ENCODE assay signal across 8 mouse cellular contexts in genomic region chr4:125160320-125160950, GRCm38 (mm10). TPM values are rescaled to one million over a fixed set of nuclear protein-coding genes. Genes with fewer than 3 reads are reported as not detected.
DNase-seq lines count a peak whose midpoint lies in the region; ATAC-seq and TF ChIP-seq lines count a peak whose summit lies in the region.

No protein-coding gene starts in this region.

- H3ac ChIP-seq in C2C12 (ENCODE audit: control insufficient read depth, insufficient read length, low read depth): no peak overlapping the region

- no peaks in the 10 kb centered on the region for H3K27me3 ChIP-seq in C2C12 (ENCODE audit: control insufficient read depth, insufficient read depth, insufficient read length)
- peaks cover 59% of the 10 kb centered on the region for H3K27me3 ChIP-seq in forebrain, embryonic 10.5 days (ENCODE audit: poor library complexity, severe bottlenecking)
- no peaks in the 10 kb centered on the region for H3K27me3 ChIP-seq in heart, embryonic 16.5 days (ENCODE audit: control insufficient read depth, insufficient read depth, low read length)
- peaks cover 5% of the 10 kb centered on the region; the same call in 1 of the 2 replicates for H3K27me3 ChIP-seq in liver, embryonic 13.5 days
- H3K27me3 ChIP-seq in neural tube, embryonic 11.5 days (ENCODE audit: control insufficient read depth, insufficient read depth, low read length): 0 out of 2 replicates have a peak, but pooled peaks cover 4% of the 10 kb centered on the region
- H3K27me3 ChIP-seq in stomach, embryonic 15.5 days (replicated peaks): no peaks in the 10 kb centered on the region

- WGBS in forebrain, embryonic 10.5 days: 7% methylated on average over 19 of the region's 19 CpGs
- WGBS in heart, embryonic 16.5 days: 8% methylated on average over 19 of the region's 19 CpGs
- WGBS in liver, embryonic 13.5 days (ENCODE audit: insufficient replicate concordance): 6% methylated on average over 19 of the region's 19 CpGs
- WGBS in neural tube, embryonic 11.5 days: 8% methylated on average over 19 of the region's 19 CpGs
- 6% methylated on average over 19 of the region's 19 CpGs for WGBS in stomach, embryonic 15.5 days

- H3K27ac ChIP-seq in forebrain, embryonic 10.5 days: no peak overlapping the region
- no peak overlapping the region for H3K27ac ChIP-seq in heart, embryonic 16.5 days (ENCODE audit: low read length)
- H3K27ac ChIP-seq in liver, embryonic 13.5 days: no peak overlapping the region
- H3K27ac ChIP-seq in neural tube, embryonic 11.5 days (ENCODE audit: low read depth, low read length): no peak overlapping the region
- H3K27ac ChIP-seq in stomach, embryonic 15.5 days: no peak overlapping the region

- H3K36me3 ChIP-seq in C2C12 (ENCODE audit: control insufficient read depth, insufficient read depth): no peaks in the 10 kb centered on the region
- no peaks in the 10 kb centered on the region for H3K36me3 ChIP-seq in forebrain, embryonic 10.5 days (replicated peaks)
- H3K36me3 ChIP-seq in heart, embryonic 16.5 days (ENCODE audit: control insufficient read depth, insufficient read depth): no peaks in the 10 kb centered on the region
- H3K36me3 ChIP-seq in liver, embryonic 13.5 days: no peaks in the 10 kb centered on the region
- H3K36me3 ChIP-seq in neural tube, embryonic 11.5 days (ENCODE audit: control insufficient read depth, insufficient read depth, low read length): no peaks in the 10 kb centered on the region
- H3K36me3 ChIP-seq in stomach, embryonic 15.5 days: no peaks in the 10 kb centered on the region

- no peak overlapping the region for H3K4me3 ChIP-seq in C2C12 (ENCODE audit: insufficient read depth, poor library complexity, severe bottlenecking)
- peak overlapping the region; percentile 36 for H3K4me3 ChIP-seq in forebrain, embryonic 10.5 days
- no peak overlapping the region for H3K4me3 ChIP-seq in heart, embryonic 16.5 days (ENCODE audit: low read length)
- H3K4me3 ChIP-seq in liver, embryonic 13.5 days (replicated peaks): no peak overlapping the region
- H3K4me3 ChIP-seq in neural tube, embryonic 11.5 days (ENCODE audit: low read depth, low read length): no peak overlapping the region
- no peak overlapping the region for H3K4me3 ChIP-seq in stomach, embryonic 15.5 days (replicated peaks)

- H3K4me2 ChIP-seq in heart, embryonic 16.5 days (ENCODE audit: low read depth, low read length): peak overlapping the region; percentile 39
- H3K4me2 ChIP-seq in liver, embryonic 13.5 days: no peak overlapping the region
- H3K4me2 ChIP-seq in neural tube, embryonic 11.5 days (ENCODE audit: low read depth): no peak overlapping the region; the same call in 1 of the 2 replicates
- peak overlapping the region; percentile 43 for H3K4me2 ChIP-seq in stomach, embryonic 15.5 days

- no peaks in the 10 kb centered on the region for H3K9me3 ChIP-seq in forebrain, embryonic 10.5 days
- H3K9me3 ChIP-seq in heart, embryonic 16.5 days (replicated peaks; ENCODE audit: control insufficient read depth, low read length): no peaks in the 10 kb centered on the region
- H3K9me3 ChIP-seq in liver, embryonic 13.5 days (replicated peaks): no peaks in the 10 kb centered on the region
- no peaks in the 10 kb centered on the region for H3K9me3 ChIP-seq in neural tube, embryonic 11.5 days (ENCODE audit: control insufficient read depth, low read length)
- H3K9me3 ChIP-seq in stomach, embryonic 15.5 days: no peaks in the 10 kb centered on the region

- H3K79me3 ChIP-seq in C2C12 (ENCODE audit: low read depth): no peaks in the 10 kb centered on the region

- ATAC-seq in heart, embryonic 16.5 days (replicated peaks; ENCODE audit: extremely low read depth, insufficient read depth, low FRiP score): no peak
- ATAC-seq in liver, embryonic 13.5 days (ENCODE audit: low read depth): no peak
- ATAC-seq in neural tube, embryonic 11.5 days (ENCODE audit: insufficient read depth, low FRiP score, low TSS enrichment): peak; percentile 53; the same call in 1 of the 2 replicates
- ATAC-seq in stomach, embryonic 15.5 days (ENCODE audit: insufficient read depth, low FRiP score, low read depth): no peak

- no peak for TF ChIP-seq POLR2A in brain, embryonic 14.5 days (IDR thresholded peaks at IDR 0.05; ENCODE audit: borderline replicate concordance, extremely low read depth, insufficient read depth, insufficient read length, poor library complexity, severe bottlenecking)

- H3K4me1 ChIP-seq in forebrain, embryonic 10.5 days: peaks cover 13% of the 10 kb centered on the region
- no peaks in the 10 kb centered on the region for H3K4me1 ChIP-seq in heart, embryonic 16.5 days (ENCODE audit: control insufficient read depth, insufficient read depth, low read length)
- no peaks in the 10 kb centered on the region for H3K4me1 ChIP-seq in liver, embryonic 13.5 days (replicated peaks)
- H3K4me1 ChIP-seq in neural tube, embryonic 11.5 days (ENCODE audit: control insufficient read depth, insufficient read depth, low read length): no peaks in the 10 kb centered on the region
- H3K4me1 ChIP-seq in stomach, embryonic 15.5 days: no peaks in the 10 kb centered on the region

- peak; percentile 94 for DNase-seq in brain, embryonic 14.5 days (ENCODE audit: low read depth)
- DNase-seq in forebrain, embryonic 10.5 days (ENCODE audit: extremely low spot score, low spot score): peak; percentile 82
- peak; percentile 88 for DNase-seq in kidney, postnatal 14 days
- DNase-seq in liver, embryonic 13.5 days: peak; percentile 43
- DNase-seq in neural tube, embryonic 11.5 days (ENCODE audit: low spot score): peak; percentile 89

- TF ChIP-seq CTCF in C2C12 (IDR thresholded peaks at IDR 0.05; ENCODE audit: control insufficient read depth, insufficient read depth, insufficient read length): peak; percentile 99
- peak; percentile 97 for TF ChIP-seq CTCF in brain, embryonic 14.5 days (IDR thresholded peaks at IDR 0.05; ENCODE audit: borderline replicate concordance, extremely low read depth, insufficient read depth, insufficient read length)

- no peaks in the 10 kb centered on the region for H3K79me2 ChIP-seq in C2C12 (ENCODE audit: control insufficient read depth, insufficient read depth)

- no peak overlapping the region for H3K9ac ChIP-seq in heart, embryonic 16.5 days (ENCODE audit: low read length)
- no peak overlapping the region for H3K9ac ChIP-seq in liver, embryonic 13.5 days
- H3K9ac ChIP-seq in neural tube, embryonic 11.5 days (ENCODE audit: low read length): no peak overlapping the region
- H3K9ac ChIP-seq in stomach, embryonic 15.5 days: no peak overlapping the region

TF ChIP-seq in C2C12, 6 proteins besides CTCF, POLR2A, EP300 and RAD21:
- TF ChIP-seq MAX (IDR thresholded peaks at IDR 0.05) (peak; percentile 23), MYOG (IDR thresholded peaks at IDR 0.05; ENCODE audit: control insufficient read depth, extremely low read depth, insufficient read length) (no peak), FOSL1 (IDR thresholded peaks at IDR 0.05; ENCODE audit: insufficient read depth, low read length, poor library complexity, severe bottlenecking) (no peak)

RNA-seq across cellular contexts. Expression of gene Zc3h12a, which starts 32.8 kb away (rescaled TPM):
- 6.7 TPM for polyA plus RNA-seq in C2C12 (2012; fragmentation: generic; extraction: Trizol)
- polyA plus RNA-seq in brain, embryonic 14.5 days (2012; rRNA removed): 0.57 and 0.85 TPM in 2 replicates
- polyA plus RNA-seq in forebrain, embryonic 10.5 days (2016; fragmentation: Nextera tagmentation; extraction: Ambion mirVana): 0.17 and 0.26 TPM in 2 replicates
- 0.69 and 1.6 TPM in 2 replicates for polyA plus RNA-seq in heart, embryonic 16.5 days (2015; fragmentation: Nextera tagmentation; extraction: Ambion mirVana)
- 0.36 and 0.39 TPM in 2 replicates for polyA plus RNA-seq in liver, embryonic 13.5 days (2015; fragmentation: Nextera tagmentation; extraction: Ambion mirVana)
- 0.37 and 0.90 TPM in 2 replicates for polyA plus RNA-seq in neural tube, embryonic 11.5 days (2014; fragmentation: Nextera tagmentation; extraction: Ambion mirVana)
- 1.3 and 1.5 TPM in 2 replicates for polyA plus RNA-seq in stomach, embryonic 15.5 days (2015; fragmentation: Nextera tagmentation; extraction: Ambion mirVana)

Comparison
In these comparisons a context has a peak if more than half of its experiments do, and no peak if none do; other contexts are left out.
1. DNase-seq: peak in every context shown above with its lines; median percentile 94 in brain, embryonic 14.5 days; 89 in neural tube, embryonic 11.5 days; 88 in kidney, postnatal 14 days; 82 in forebrain, embryonic 10.5 days; 43 in liver, embryonic 13.5 days.
2. H3K4me2 ChIP-seq: peak in heart, embryonic 16.5 days (single experiment) and stomach, embryonic 15.5 days (single experiment); none in liver, embryonic 13.5 days (single experiment) and neural tube, embryonic 11.5 days (single experiment).